Mouse (Mus musculus): ENCODE data around the gene Mif. TPM values are rescaled to one million over a fixed set of nuclear protein-coding genes. Genes with fewer than 3 reads are reported as not detected.

Gene Mif
- polyA plus RNA-seq, 1 experiment = 2,436 TPM

GRCm38 (mm10) chr10:75828500-75828931, 31.5 kb downstream of the Mif start:
- Histone ChIP-seq H3ac (ENCODE audit: control insufficient read depth, insufficient read length, low read depth) (no peak overlapping the region), H3K4me3 (ENCODE audit: insufficient read depth, poor library complexity, severe bottlenecking) (no peak overlapping the region)
- TF ChIP-seq CEBPB (IDR thresholded peaks at IDR 0.05; ENCODE audit: low read depth) (peak; percentile 58), USF1 (IDR thresholded peaks at IDR 0.05; ENCODE audit: low read depth) (no peak)

GRCm38 (mm10) chr10:75827668-75828360, 32.2 kb downstream of the Mif start:
- no peak overlapping the region for H3K4me3 ChIP-seq (ENCODE audit: insufficient read depth, poor library complexity, severe bottlenecking)
- TF ChIP-seq CEBPB (IDR thresholded peaks at IDR 0.05; ENCODE audit: low read depth) (no peak), MAX (IDR thresholded peaks at IDR 0.05) (peak; percentile 24), FOSL1 (IDR thresholded peaks at IDR 0.05; ENCODE audit: insufficient read depth, low read length, poor library complexity, severe bottlenecking) (peak; percentile 29), USF1 (IDR thresholded peaks at IDR 0.05; ENCODE audit: low read depth) (no peak), MYOG (IDR thresholded peaks at IDR 0.05; ENCODE audit: control insufficient read depth, extremely low read depth, insufficient read length) (no peak), MYOD1 (IDR thresholded peaks at IDR 0.05; ENCODE audit: control insufficient read depth, insufficient read length, low read depth) (no peak), CTCF (IDR thresholded peaks at IDR 0.05; ENCODE audit: control insufficient read depth, insufficient read depth, insufficient read length) (no peak)
- no peaks in the 10 kb centered on the region for H3K36me3 ChIP-seq (ENCODE audit: control insufficient read depth, insufficient read depth)
- no peaks in the 10 kb centered on the region for H3K79me3 ChIP-seq (ENCODE audit: low read depth)
- no peaks in the 10 kb centered on the region for H3K27me3 ChIP-seq (ENCODE audit: control insufficient read depth, insufficient read depth, insufficient read length)
- H3ac ChIP-seq (ENCODE audit: control insufficient read depth, insufficient read length, low read depth) = no peak overlapping the region
- no peaks in the 10 kb centered on the region for H3K79me2 ChIP-seq (ENCODE audit: control insufficient read depth, insufficient read depth)

More at GRCm38 (mm10) chr10:75828500-75828931, 31.5 kb downstream of the Mif start:
- H3K79me3 ChIP-seq (ENCODE audit: low read depth) = no peaks in the 10 kb centered on the region
- no peaks in the 10 kb centered on the region for H3K27me3 ChIP-seq (ENCODE audit: control insufficient read depth, insufficient read depth, insufficient read length)
- no peaks in the 10 kb centered on the region for H3K79me2 ChIP-seq (ENCODE audit: control insufficient read depth, insufficient read depth)
- no peaks in the 10 kb centered on the region for H3K36me3 ChIP-seq (ENCODE audit: control insufficient read depth, insufficient read depth)

- Histone ChIP-seq H3K79me3 (ENCODE audit: low read depth) (no peaks in the 10 kb centered on the region), H3K79me2 (ENCODE audit: control insufficient read depth, insufficient read depth) (no peaks in the 10 kb centered on the region), H3K4me3 (ENCODE audit: insufficient read depth, poor library complexity, severe bottlenecking) (no peak overlapping the region), H3ac (ENCODE audit: control insufficient read depth, insufficient read length, low read depth) (no peak overlapping the region), H3K36me3 (ENCODE audit: control insufficient read depth, insufficient read depth) (no peaks in the 10 kb centered on the region), H3K27me3 (ENCODE audit: control insufficient read depth, insufficient read depth, insufficient read length) (no peaks in the 10 kb centered on the region)
- TF ChIP-seq CEBPB (IDR thresholded peaks at IDR 0.05; ENCODE audit: low read depth) = no peak
- no peak for TF ChIP-seq USF1 (IDR thresholded peaks at IDR 0.05; ENCODE audit: low read depth)
- TF ChIP-seq MAX (IDR thresholded peaks at IDR 0.05) = no peak
- TF ChIP-seq FOSL1 (IDR thresholded peaks at IDR 0.05; ENCODE audit: insufficient read depth, low read length, poor library complexity, severe bottlenecking) = no peak
- TF ChIP-seq CTCF (IDR thresholded peaks at IDR 0.05; ENCODE audit: control insufficient read depth, insufficient read depth, insufficient read length) = no peak
- no peak for TF ChIP-seq MYOG (IDR thresholded peaks at IDR 0.05; ENCODE audit: control insufficient read depth, extremely low read depth, insufficient read length)
- no peak for TF ChIP-seq MYOD1 (IDR thresholded peaks at IDR 0.05; ENCODE audit: control insufficient read depth, insufficient read length, low read depth)
These were observed 35.5 kb downstream of the Mif start for GRCm38 (mm10) chr10:75824530-75824929.

- no peaks in the 10 kb centered on the region for H3K79me2 ChIP-seq (ENCODE audit: control insufficient read depth, insufficient read depth)
- TF ChIP-seq USF1 (IDR thresholded peaks at IDR 0.05; ENCODE audit: low read depth) (no peak), MAX (IDR thresholded peaks at IDR 0.05) (no peak), FOSL1 (IDR thresholded peaks at IDR 0.05; ENCODE audit: insufficient read depth, low read length, poor library complexity, severe bottlenecking) (no peak)
- H3ac ChIP-seq (ENCODE audit: control insufficient read depth, insufficient read length, low read depth) = no peak overlapping the region
- H3K79me3 ChIP-seq (ENCODE audit: low read depth) = no peaks in the 10 kb centered on the region
- H3K27me3 ChIP-seq (ENCODE audit: control insufficient read depth, insufficient read depth, insufficient read length) = no peaks in the 10 kb centered on the region
- H3K4me3 ChIP-seq (ENCODE audit: insufficient read depth, poor library complexity, severe bottlenecking) = no peak overlapping the region
- H3K36me3 ChIP-seq (ENCODE audit: control insufficient read depth, insufficient read depth) = no peaks in the 10 kb centered on the region
These were observed 36.3 kb downstream of the Mif start for GRCm38 (mm10) chr10:75823782-75824181.

GRCm38 (mm10) chr10:75822443-75822842, 37.6 kb downstream of the Mif start, which contains the start of gene Gstt4:
TSS of gene Gstt4 (minus strand) at chr10:75822543.
- Histone ChIP-seq H3K36me3 (ENCODE audit: control insufficient read depth, insufficient read depth) (no peaks in the 10 kb centered on the region), H3K27me3 (ENCODE audit: control insufficient read depth, insufficient read depth, insufficient read length) (no peaks in the 10 kb centered on the region), H3ac (ENCODE audit: control insufficient read depth, insufficient read length, low read depth) (no peak within 1 kb of the TSS), H3K79me3 (ENCODE audit: low read depth) (no peaks in the 10 kb centered on the region), H3K79me2 (ENCODE audit: control insufficient read depth, insufficient read depth) (no peaks in the 10 kb centered on the region), H3K4me3 (ENCODE audit: insufficient read depth, poor library complexity, severe bottlenecking) (no peak within 1 kb of the TSS)
- TF ChIP-seq USF1 (IDR thresholded peaks at IDR 0.05; ENCODE audit: low read depth) = no peak
- TF ChIP-seq MYOG (IDR thresholded peaks at IDR 0.05; ENCODE audit: control insufficient read depth, extremely low read depth, insufficient read length) = no peak
- no peak for TF ChIP-seq MYOD1 (IDR thresholded peaks at IDR 0.05; ENCODE audit: control insufficient read depth, insufficient read length, low read depth)
- TF ChIP-seq MAX (IDR thresholded peaks at IDR 0.05) = no peak
- TF ChIP-seq CEBPB (IDR thresholded peaks at IDR 0.05; ENCODE audit: low read depth) = no peak
- TF ChIP-seq CTCF (IDR thresholded peaks at IDR 0.05; ENCODE audit: control insufficient read depth, insufficient read depth, insufficient read length) = no peak
- no peak for TF ChIP-seq FOSL1 (IDR thresholded peaks at IDR 0.05; ENCODE audit: insufficient read depth, low read length, poor library complexity, severe bottlenecking)

GRCm38 (mm10) chr10:75819882-75820281, 40.2 kb downstream of the Mif start:
- H3K4me3 ChIP-seq (ENCODE audit: insufficient read depth, poor library complexity, severe bottlenecking) = no peak overlapping the region
- TF ChIP-seq USF1 (IDR thresholded peaks at IDR 0.05; ENCODE audit: low read depth) = no peak
- peak; percentile 67 for TF ChIP-seq MYOD1 (IDR thresholded peaks at IDR 0.05; ENCODE audit: control insufficient read depth, insufficient read length, low read depth)
- TF ChIP-seq MYOG (IDR thresholded peaks at IDR 0.05; ENCODE audit: control insufficient read depth, extremely low read depth, insufficient read length) = no peak
- TF ChIP-seq CEBPB (IDR thresholded peaks at IDR 0.05; ENCODE audit: low read depth) = peak; percentile 30
- TF ChIP-seq FOSL1 (IDR thresholded peaks at IDR 0.05; ENCODE audit: insufficient read depth, low read length, poor library complexity, severe bottlenecking) = no peak
- TF ChIP-seq CTCF (IDR thresholded peaks at IDR 0.05; ENCODE audit: control insufficient read depth, insufficient read depth, insufficient read length) = no peak
- H3ac ChIP-seq (ENCODE audit: control insufficient read depth, insufficient read length, low read depth) = no peak overlapping the region
- H3K36me3 ChIP-seq (ENCODE audit: control insufficient read depth, insufficient read depth) = no peaks in the 10 kb centered on the region
- H3K79me3 ChIP-seq (ENCODE audit: low read depth) = no peaks in the 10 kb centered on the region
- H3K79me2 ChIP-seq (ENCODE audit: control insufficient read depth, insufficient read depth) = no peaks in the 10 kb centered on the region
- no peaks in the 10 kb centered on the region for H3K27me3 ChIP-seq (ENCODE audit: control insufficient read depth, insufficient read depth, insufficient read length)

Data from C2C12 (cell line).